Mouse (Mus musculus): ENCODE data around the gene Sema3a. TPM values are rescaled to one million over a fixed set of nuclear protein-coding genes. Genes with fewer than 3 reads are reported as not detected.

Sema3a gene
- polyA plus RNA-seq (2017; shearing (Covaris generic)), result 0.25 TPM

GRCm38 (mm10) chr5:13125241-13125692 is at the start of gene Sema3a:
Gene Sema3a (plus strand): TSS chr5:13125414.

